Mouse (Mus musculus) layer of hippocampus, adult 2 months (tissue): Measurements from ENCODE around the gene Gm5089. TPM values are rescaled to one million over a fixed set of nuclear protein-coding genes. Genes with fewer than 3 reads are reported as not detected.

ENCODE experiments used
- DNase-seq, 2 experiments: peaks; one replicate each; pipeline ENCODE4 v3.0.0; 2022; ENCODE audit warnings: low spot score in 2 of 2
- H3K27ac ChIP-seq: fragments of 200-600 bp; 2 replicates; pipeline ENCODE4 v1.8.1; 2022
- H3K4me3 ChIP-seq: fragments of 200-600 bp; 2 replicates; pipeline ENCODE4 v1.8.1; 2022; ENCODE audit warnings: mild to moderate bottlenecking
- CTCF ChIP-seq: fragments of 200-600 bp; conservative IDR thresholded peaks from 2 replicates; pipeline ENCODE4 v1.8.1; 2022; ENCODE audit warnings: antibody characterized with exemption, mild to moderate bottlenecking, moderate library complexity
- total RNA-seq, 2 experiments: library from RNA; stranded (reverse); gene quantifications; 2 replicates each; pipeline ENCODE4 v1.2.3; 2021

The Gm5089 gene
- total RNA-seq, 2 experiments from 2014 or later, result 0.17 to 0.36 TPM

DNA sequence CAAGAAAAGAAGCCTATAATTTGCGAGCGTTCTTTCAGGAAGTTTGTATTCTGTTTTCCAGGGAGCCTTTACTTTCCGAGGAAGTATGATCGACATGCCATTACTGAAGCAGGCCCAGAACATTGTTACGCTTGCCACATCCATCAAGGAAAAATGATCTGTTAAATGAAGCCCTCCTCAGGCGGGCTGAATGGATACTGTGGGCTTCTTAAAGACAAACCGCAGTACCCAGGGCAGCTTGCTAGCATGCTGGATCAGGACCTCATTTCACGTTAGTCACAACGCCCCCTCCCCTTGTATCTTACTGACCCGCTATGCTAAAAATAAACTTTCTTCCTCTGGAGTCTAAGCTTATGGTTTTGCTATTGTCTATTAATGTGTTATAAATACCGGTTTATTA lies 49.0 kb downstream of the Gm5089 start:
- H3K27ac ChIP-seq, result no peak overlapping the region
- no peak overlapping the region for H3K4me3 ChIP-seq
- no peak for DNase-seq
- no peak for TF ChIP-seq CTCF

DNA sequence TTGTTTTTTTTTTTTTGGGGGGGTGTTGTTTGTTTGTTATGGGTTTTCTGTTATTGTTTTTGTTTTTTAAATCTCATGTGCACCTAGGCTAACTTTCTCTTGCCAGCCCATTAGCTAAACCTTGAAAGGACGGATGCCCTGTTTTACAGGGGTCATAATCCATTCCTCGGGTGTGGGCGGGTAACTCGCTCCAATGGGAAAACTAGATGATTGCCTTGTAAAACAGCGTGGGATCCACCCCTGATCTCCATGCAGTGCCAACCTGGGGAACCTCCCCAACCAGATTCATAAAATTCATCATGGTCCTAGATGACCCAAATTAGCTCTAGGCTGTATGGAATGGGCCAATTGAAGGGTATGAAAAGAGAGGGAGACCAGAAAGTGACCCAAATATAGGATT lies 51.0 kb downstream of the Gm5089 start:
- no peak for DNase-seq
- H3K4me3 ChIP-seq, result no peak overlapping the region

DNA sequence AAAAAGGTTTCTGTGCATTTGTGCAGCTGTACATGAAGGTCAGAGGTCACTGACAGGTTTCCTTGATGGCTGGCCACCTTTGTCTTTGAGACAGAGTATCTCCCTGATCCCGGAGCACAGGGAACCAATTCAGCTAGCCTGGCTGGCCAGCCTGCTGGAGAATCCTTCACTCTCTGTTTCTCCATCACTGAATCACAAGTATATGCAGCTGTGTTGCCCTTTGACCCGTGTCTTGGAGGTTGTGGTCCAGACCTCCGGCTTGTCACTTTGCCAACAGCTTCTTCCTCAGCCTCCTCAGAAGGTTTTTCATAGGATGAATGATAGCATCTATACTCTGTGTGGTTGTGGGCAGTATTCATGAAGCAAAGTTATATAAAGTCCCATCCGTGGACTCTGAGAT lies 52.2 kb downstream of the Gm5089 start:
- no peak overlapping the region for H3K4me3 ChIP-seq
- TF ChIP-seq CTCF, result no peak
- DNase-seq, result no peak
- no peak overlapping the region for H3K27ac ChIP-seq

More for the DNA sequence above, 51.0 kb downstream of the Gm5089 start:
- no peak for TF ChIP-seq CTCF
- no peak overlapping the region for H3K27ac ChIP-seq

DNA sequence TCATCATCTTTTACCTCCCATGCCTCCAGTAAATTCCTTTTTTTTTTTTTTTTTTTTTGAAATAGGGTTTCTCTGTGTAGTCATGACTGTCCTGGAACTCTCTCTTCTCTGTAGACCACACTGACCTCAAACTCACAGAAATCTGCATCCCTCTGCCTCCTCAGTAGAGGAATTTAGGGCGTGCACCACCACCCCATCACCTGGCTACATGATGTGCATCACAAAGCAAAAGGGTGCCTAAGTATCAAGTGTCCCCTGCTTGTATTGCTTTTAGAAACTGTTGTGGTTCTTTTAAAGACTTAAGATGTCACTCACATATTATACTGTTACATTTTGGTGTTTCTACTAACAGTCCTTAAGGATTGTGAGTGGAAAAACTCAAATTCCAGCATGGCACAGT lies 57.8 kb downstream of the Gm5089 start:
- DNase-seq, result no peak
- H3K27ac ChIP-seq, result no peak overlapping the region
- no peak overlapping the region for H3K4me3 ChIP-seq
- TF ChIP-seq CTCF, result no peak

DNA sequence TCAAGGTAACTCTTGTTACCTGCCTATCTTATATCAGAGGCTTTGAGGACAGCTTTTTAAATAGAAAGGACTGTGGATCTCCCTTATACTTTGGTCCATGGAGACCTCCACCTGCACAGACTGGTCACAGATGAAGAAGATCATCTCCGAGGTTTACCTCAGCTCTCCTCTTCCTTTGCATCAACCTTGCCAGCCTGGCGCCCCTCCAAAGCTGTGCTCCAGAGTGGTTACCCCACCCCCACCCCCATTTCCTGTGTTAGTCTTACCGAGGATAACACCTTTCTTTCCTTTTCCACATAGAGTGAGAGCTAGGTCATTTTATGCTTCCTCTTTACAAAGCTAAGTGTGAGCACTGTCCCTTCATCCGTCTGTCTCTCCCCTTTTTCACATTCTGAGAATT lies 60.0 kb downstream of the Gm5089 start:
- H3K4me3 ChIP-seq, result no peak overlapping the region
- H3K27ac ChIP-seq, result no peak overlapping the region
- no peak for DNase-seq
- no peak for TF ChIP-seq CTCF

DNA sequence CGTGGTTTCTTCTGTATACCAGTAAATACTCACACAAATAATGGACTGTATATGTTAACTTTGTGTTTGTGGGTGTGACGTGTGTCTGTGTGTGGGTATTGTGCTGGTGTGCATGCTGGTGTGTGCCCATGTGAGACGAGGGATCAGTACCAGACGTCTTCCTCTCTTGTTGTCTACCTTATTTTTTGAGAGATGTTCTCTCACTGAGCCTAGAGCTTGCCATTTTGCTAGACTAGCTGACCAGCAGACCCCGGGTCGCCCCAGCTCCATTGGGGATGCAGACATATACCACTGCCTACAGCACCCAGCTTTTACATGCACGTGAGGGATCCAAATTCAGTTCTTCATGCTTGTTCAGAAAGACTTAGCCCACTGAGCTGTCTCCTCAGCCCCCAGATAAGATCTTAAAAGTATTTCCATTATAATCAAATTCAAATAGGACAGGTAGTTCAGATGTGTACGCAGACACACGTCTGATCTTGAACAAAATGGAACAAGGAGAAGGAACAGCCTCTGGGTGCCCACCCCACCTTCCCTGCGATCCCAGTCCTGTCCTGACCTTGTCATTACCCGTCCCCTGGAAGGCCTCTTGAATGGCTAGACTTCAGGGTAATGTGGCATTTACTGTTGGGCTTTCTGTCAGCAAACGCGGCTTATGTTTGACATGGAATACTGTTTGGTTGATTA lies 61.1 kb downstream of the Gm5089 start:
- no peak for TF ChIP-seq CTCF
- Histone ChIP-seq H3K4me3 (no peak overlapping the region), H3K27ac (no peak overlapping the region)
- no peak for DNase-seq

DNA sequence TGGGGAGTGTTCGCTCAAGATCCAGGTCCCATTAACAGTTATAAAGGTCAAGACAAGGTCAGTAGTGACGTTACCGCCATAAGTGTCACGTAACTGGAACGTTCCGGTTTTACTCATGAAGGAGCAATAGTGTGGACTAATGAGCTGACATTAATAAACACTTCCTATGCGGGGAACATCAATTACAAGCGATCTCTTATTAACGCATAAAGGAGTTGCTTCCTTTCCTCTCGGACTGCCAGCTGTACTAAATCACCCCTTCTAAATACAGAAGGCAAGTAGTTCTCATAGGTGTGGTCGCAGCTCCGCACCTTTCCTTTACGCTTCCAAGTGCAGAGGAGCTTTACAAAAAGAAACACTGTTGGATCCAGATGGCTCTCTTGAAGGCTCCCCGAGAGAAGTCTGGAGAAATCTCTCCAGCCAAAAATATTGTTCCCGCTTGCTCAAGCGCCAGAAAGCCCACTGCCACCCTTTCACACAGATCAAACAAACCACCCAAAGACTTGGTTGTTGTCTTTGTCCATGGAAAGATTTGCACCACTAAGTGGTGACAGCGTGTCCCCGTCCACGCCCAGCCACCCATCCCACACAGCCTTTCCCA lies 62.4 kb downstream of the Gm5089 start:
- Histone ChIP-seq H3K27ac (no peak overlapping the region), H3K4me3 (no peak overlapping the region; the same call in 1 of the 2 replicates)
- TF ChIP-seq CTCF, result no peak
- no peak for DNase-seq

DNA sequence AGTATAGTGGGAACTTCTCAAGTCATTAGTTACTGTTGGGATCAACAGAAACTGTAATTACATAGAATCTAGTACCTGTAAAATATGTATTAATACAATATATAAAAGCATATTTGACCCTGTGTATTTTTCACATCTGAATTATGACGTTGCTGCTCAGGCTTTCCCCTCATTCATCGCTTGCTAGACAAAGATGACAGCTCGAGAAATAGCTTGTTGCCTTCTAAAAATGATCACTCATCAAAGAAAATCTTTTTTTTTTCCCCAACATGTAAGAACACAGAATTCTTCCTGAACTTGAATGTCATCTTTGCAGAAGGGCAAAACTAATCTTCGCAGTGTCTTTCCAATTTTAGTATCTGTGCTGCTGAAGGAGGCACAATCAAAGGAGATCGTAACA lies 63.1 kb downstream of the Gm5089 start:
- no peak overlapping the region for H3K27ac ChIP-seq
- no peak overlapping the region for H3K4me3 ChIP-seq
- TF ChIP-seq CTCF, result no peak
- DNase-seq, result no peak

DNA sequence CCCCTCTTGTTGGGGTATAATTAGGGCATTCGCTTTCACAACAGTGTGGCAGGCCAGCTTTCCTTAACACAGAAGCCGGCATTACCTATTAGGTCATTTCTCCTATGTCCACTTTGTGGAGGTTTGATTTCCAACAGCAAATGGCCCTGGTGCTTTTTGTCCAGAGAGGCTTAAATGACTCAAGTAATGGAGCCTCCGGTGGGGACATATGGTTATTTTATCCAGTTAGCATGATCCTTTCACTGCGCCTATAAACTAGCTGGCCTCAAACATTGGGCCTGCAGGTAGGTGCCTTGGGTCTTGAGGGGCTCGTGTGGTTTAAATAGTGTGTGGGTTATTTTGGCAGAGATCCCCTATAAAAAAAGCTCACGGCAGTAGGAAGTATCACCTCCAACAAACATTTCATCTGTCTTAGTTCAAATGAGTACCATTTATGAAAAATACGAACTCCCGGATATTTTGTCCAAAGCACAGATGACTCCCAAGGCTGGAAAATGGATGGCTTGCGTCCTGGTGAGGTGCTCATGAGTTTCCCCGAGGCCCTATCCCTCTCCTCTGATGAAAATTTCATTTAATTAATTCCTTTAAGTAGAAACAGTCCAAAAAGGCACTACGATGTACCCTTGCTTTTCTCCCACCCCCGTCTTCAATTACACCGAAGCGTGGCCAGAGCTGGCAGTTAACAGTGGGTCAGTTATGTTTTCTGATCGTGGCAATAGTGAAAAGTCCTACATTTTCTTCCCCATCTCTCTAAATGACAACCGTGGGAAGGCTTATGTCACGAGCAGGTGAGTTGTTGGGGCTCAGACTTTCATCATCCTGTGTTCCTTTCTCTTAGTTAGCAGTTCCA lies 64.4 kb downstream of the Gm5089 start:
- no peak for TF ChIP-seq CTCF
- no peak overlapping the region for H3K27ac ChIP-seq
- H3K4me3 ChIP-seq, result no peak overlapping the region
- no peak for DNase-seq

DNA sequence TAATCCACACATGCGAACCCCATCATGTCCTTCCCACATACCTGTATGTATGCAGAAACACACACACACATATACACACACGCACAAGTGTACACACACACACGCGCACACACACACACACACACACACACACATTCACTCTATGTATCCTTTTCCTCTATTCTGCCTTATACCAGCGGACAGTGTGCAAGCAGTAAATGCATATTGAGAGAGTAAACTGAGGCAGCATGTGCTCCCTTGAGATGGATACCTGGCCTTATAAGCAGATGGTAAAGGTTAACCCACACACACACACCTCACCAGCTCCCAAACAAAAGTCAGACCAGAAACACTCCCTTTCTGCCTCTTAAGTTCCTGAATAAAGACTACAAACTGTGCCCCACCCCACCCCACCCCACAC lies 65.2 kb downstream of the Gm5089 start:
- H3K27ac ChIP-seq, result no peak overlapping the region
- no peak for TF ChIP-seq CTCF
- H3K4me3 ChIP-seq, result no peak overlapping the region
- no peak for DNase-seq

DNA sequence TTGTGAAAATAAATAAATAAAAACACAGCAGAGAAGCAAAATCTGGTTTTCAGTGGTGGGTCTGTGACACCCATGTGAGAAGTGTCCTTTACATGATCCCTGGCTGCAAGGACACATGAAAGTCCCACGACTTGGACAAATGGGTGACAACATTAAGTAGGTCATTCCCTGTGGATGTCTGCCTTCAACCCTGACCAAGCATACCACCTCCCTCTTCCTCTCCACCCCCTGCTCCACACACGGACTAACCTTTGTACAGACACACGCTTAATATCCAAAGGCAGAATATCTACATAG lies 65.7 kb downstream of the Gm5089 start:
- DNase-seq, result no peak
- H3K27ac ChIP-seq, result no peak overlapping the region
- no peak for TF ChIP-seq CTCF
- H3K4me3 ChIP-seq, result no peak overlapping the region

Other genes starting within 250 kb of the Gm5089 start
- 1 to 10 TPM; 3.9 to 4.4 TPM for gene Zic5, start 14.6 kb upstream of the Gm5089 start, total RNA-seq
- gene Zic2, start 24.3 kb upstream of the Gm5089 start, total RNA-seq, result 10 to 100 TPM; 17.7 to 21.9 TPM
- gene Gm10837, start 39.5 kb upstream of the Gm5089 start, total RNA-seq, result not detected
- 10 to 100 TPM; 41.2 to 44.3 TPM for gene Pcca, start 83.2 kb upstream of the Gm5089 start, total RNA-seq